Mouse (Mus musculus) C2C12 (cell line): ENCODE data around the gene Nedd9.

Experiments
- CTCF ChIP-seq: IDR thresholded peaks from one replicate; pipeline ENCODE4 v1.5.1; 2011; ENCODE audit not compliant: control insufficient read depth, insufficient read depth, insufficient read length
- MYOD1 ChIP-seq: IDR thresholded peaks from one replicate; pipeline ENCODE4 v1.6.1; 2011; ENCODE audit warnings: low read depth; ENCODE audit not compliant: control insufficient read depth, insufficient read length
- MYOG ChIP-seq: IDR thresholded peaks from one replicate; pipeline ENCODE4 v1.6.1; 2011; ENCODE audit not compliant: control insufficient read depth, insufficient read length; ENCODE audit errors: extremely low read depth

DNA sequence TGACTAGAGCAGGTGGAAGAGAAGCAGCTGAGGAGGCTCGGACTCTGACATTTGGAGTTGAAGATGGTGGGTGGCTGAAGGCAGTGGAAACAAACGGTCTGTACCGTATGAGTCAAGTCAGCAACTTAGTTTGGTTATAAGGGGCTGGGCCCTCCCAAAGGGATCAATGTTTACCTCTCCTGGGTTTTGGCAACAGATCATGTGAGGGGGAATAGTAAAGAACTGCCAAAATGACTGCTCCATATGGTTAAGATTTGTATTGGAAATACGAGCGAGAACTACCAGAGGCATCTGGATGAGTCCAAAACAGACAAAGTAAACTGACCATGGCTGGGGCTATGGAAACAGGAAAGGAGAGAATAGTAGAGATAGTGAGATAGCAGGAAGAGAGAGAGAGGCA, 64.6 kb downstream of the Nedd9 start:
- TF ChIP-seq CTCF (no peak), MYOG (no peak), MYOD1 (no peak)
